Mouse (Mus musculus) c-Kit-positive CD71-negative TER-119-negative erythroid progenitor cells, embryonic 14.5 days (primary cell): ENCODE measurements at regions not wholly inside any gene's neighbourhood (a gene's known extent, or its start where the extent isn't known, plus 50 kb on each side); places are given as distances from the start of the nearest gene placed in this dataset.
A peak's percentile ranks its signal among the peaks of the same experiment; 100 is the strongest.

ENCODE experiments used
- DNase-seq: peaks from one replicate; pipeline ENCODE4 v3.0.0-alpha.2; 2013; ENCODE audit warnings: low read depth

DNA sequence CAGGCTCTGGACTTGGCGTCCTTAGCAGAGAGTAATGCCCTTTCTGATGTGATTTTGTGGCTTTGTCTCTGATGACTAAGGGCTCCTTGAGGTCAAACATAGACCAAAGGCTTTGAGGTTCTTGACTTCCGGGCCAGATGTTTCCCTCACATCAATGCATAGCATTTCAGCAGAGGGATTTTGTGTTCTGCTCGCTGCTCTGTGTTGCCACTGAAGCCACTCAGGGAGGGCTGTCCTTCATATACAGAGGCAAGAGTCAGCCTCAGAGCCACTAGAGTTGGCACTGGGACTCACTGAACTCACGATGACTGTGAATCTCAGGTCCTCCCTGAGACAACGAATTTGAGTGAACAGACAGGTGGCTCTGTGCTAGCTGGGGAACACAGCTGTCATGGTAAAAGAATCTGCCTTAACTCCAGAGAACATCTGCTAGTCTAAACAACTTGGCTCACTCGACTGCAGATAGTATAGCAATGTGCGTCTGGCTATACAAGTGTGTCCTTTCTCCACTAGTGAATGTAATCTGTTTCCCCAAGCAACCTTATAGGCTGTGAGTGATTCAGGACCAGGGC, 74.3 kb downstream of the Gp2 start:
- no peak for DNase-seq

DNA sequence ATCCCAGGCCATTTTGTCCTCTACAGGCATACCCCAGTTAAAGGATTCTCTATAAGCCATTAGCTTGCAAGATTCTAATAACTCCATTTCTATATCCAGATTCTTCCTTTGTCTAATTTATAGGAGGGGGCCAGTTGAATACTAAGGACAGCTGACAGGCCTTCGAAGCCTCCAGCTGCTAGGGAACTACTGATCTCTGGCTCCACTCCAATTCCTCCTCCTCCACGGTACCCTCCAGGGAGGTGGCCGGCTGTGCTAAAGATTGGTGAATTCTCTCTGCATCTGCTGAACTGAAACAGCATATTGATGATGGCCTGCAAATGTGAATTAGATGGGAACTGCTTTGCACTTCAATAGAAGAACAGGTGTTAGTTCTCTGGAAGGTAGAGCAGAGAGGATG, 79.2 kb downstream of the Gp2 start:
- DNase-seq = no peak

DNA sequence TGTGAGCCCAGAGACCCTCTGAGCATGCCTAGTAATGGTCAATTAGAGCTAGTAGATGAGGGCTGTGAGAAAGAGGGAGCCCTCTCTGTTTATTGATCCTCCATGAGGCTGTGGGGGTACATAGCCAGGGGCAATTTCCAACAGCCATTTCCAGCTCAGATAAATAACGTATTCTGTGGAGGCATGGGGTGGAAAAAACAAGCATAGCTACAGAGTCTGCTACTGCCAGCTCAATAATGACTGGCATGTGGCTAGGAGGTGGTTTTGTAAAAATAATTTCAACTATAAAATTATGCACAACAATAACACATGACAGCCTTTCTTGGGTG, 94.9 kb downstream of the Gp2 start:
- no peak for DNase-seq

DNA sequence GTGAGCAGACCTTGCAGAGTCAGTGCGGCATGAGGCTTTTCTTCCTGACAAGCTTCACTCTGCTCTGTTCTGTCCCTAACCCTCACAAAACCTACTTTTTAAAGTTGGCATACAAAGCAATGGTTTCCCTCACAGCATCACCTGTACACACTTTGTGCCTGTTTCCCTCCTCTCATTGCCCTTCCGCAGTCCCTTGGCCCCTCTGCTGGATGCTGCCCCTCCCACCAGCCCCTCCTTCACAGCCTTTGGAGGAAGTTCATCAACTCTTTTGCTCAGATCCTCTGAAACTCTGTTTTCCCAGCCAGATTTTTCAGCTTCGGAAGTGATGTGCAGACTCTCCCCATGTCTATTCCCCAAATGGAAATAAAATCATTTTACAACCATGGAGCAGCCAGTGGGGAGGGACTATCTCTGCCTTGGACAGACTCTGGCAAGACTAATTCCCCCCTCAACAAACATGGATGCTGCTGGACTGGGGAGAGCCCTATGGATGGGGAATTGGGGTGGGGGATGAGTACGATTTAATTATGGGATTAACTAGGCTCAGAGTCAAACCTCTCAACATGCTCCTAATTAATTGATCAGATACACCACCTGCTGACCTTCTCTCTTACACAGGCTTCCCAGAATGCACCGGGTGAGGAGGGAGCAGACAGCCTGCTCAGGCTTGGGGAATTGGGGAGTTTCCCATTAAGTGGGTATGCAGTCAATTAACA, 95.4 kb downstream of the Gp2 start:
- no peak for DNase-seq

- DNase-seq = no peak
Observed at GRCm38 (mm10) chr7:119357338-119357737, 101.7 kb downstream of the Gp2 start.

DNA sequence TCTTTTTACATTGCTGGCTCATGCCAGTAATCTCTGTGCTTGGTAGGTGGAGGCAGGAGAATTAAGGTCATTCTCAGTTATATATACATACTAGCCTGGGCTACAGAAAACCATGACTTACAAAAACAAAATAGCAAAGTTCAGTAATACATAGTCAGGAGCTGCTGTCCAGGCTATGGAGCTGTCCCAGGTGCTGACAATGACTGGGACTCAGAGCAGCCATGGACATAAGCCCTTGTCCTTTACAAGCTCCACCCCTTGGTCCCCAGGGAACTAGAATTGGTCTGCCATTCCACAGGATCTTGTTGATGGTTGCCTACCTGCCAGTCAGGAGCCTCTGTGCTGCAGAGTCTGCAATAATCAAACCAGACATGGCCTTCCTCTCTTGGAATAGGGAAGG, 102.8 kb downstream of the Gp2 start:
- DNase-seq = peak; percentile 2

DNA sequence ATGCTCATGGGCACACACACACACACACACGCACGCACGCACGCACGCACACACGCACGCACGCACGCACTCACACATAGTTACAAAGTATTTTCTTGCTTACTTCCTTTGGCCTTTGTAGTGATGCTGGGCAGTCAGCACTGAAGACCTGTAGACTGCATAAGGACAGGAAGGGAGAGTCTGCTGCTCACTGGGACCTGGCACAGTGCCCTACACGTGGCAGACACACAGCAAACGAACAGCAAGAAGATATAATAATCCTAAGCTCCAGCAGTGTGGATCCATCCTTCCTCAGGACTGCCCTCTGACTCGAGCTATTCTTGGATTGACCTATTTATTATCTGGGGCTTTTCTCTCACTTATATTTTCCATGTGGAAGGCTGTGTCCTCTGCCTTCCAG, 106.5 kb downstream of the Gp2 start:
- no peak for DNase-seq

DNA sequence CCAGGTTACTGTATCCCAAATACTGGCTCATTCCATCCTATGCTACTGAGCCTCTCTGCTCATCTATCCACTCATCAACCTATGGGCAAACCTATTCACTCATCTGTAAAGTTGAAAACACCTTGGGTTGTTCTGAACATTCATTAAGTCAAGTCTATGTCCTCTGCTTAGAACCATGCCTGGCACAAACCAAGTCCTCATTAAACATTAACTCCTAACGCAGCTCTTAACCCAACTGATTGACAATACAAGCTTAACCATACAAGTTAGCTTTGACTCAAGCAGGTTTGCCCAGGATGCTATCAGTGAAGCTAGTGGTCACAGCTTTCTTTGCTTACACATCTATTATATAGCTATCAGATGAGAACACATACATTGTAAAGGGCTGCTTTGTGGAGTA, 108.4 kb downstream of the Gp2 start:
- DNase-seq = no peak

GRCm38 (mm10) chr7:119343380-119343779, 115.7 kb downstream of the Gp2 start:
- DNase-seq = no peak

DNA sequence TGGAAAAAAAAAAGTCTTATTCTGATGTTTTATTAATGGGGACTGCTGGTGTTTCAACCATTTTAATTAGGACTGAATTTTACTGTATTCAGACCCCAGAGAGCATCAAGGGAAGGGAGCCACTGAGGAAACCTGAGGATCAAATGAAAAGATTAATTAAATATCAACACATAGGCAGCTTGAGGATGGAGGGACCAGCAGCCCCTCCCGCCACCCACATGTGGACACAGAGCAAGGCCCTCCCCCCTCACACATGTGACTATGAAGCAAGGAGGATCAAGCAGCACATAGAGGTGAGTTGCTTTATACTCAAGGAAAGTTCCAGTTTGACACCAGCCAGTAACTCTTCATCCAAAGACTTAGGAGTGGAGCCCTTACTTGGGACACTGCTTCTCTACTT, 126.0 kb downstream of the Gp2 start:
- no peak for DNase-seq

- no peak for DNase-seq
Observed at GRCm38 (mm10) chr7:119330460-119331109, 128.5 kb downstream of the Gp2 start.

- no peak for DNase-seq
Observed at GRCm38 (mm10) chr7:119296307-119296706, 111.9 kb upstream of the Gpr139 start.

DNA sequence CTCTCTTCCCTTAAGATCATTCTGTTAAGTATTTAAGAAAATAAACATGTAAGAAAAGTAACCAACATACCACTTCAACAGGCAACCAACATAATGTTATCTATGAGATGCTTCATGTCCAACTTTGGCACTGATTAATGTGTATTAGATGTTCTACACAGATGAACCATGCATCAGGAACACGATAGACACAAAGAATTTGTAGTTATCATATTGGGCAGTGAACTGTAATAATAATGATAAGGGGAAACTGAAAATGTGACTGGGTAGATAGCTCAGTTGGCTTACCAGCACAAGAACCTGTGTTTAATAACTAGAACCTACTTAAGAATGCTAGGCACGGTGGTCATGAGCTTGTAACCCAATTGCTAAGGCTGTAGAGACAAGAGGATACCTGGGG, 107.0 kb upstream of the Gpr139 start:
- DNase-seq = no peak

- no peak for DNase-seq
Observed at GRCm38 (mm10) chr7:119285290-119285689, 100.9 kb upstream of the Gpr139 start.

DNA sequence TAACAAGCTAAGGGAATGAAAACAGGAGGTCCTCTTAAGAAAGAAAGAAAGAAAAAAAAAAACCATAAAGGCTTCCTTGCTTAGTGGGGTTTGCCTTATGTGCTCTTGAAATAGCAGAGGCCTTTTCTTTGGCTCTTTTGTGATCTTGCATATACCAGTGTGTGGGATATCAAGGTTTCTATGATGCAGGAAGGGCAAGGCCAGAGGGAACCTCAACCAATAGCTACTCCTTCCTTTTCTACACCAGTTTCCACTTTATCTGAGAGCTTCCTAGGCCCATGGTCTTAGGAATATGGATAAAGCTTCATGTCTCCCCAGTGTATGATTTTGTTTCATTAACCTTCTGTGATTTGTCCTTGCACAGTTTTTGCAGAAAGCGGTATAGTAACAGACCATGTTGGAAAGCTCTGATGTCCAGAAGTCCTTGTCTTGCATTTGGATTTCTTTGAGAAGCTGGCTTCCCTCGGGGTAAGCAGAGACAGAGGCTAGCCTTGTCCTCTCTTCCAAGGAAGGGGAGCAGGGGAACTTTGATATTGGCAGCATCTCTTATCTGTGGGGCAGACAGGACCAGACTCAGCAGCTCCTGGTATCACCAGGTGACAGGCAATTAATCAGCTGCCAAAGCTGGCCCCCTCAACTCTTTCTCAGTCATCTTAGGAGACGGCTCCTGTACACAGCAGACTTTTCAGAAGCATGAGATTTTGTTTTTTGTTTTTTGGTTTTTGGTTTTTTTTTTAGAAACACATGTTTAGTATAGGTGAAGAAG, 95.7 kb upstream of the Gpr139 start:
- DNase-seq = no peak

GRCm38 (mm10) chr7:119272621-119273020, 88.2 kb upstream of the Gpr139 start:
- no peak for DNase-seq

DNA sequence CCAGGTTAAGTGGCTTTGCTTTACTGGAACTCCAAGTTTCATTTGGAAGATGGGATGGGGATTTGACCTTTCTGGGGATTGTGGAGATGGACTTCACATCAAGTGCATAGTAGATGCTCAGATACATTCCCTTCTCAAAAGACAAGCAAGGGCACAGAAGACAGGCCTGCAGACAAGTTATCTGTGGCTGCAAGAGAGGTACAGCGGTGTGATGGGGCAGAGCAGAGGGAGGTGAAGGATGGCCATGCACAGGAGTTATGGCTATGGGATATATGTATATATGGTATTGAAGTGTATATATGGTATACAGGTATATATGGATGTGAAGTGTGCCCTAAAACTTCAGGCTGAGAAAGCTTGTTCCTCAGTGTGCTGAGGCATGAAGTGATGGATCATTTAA, 87.0 kb upstream of the Gpr139 start:
- DNase-seq = no peak

DNA sequence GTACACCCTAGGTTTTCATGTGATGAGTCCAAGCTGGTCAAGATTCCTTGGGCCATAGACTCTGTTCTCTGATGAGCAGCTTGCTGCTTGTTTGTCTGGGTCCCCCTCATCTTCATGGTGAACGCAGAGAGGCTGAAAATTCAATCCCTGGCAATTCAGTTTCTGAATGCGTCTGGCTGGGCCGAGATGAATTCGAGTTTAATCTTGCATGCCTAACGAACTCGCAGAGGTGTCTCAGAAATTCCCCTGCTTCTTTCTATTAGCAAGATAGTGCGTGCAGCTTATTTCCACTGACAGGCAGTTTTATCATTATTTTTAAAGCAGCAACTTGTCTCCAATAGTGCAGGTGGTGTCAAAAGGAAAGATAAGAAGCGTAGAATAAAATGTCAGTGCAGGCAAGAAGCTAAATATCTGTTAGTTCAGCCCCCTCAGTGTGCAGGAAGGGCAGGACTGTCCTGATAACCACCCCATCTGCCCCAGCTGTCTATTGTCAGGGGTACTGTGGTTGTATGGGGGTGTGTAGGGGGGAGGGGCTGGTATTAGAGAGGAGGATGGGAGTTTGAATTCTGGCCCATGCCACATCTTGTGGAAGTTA, 86.5 kb upstream of the Gpr139 start:
- DNase-seq = peak; percentile 9

DNA sequence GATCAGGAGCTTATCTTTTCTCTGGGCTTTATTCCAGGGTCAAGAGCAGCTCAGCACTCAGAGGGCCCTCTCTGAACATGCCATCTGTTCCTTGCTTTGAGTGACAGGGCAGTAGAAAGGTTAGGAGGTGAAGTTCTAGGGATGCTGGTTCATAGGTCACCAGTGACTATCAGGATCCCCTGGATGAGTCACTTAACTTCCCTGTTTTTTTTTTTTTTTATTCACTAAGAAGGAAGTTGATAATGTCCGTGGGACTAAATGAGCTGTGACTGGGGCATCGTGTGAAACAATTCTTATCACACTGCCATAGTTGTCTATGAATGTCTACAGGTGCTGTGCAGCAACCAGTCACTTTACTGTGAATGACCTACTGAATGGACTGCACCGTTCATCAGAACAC, 73.8 kb upstream of the Gpr139 start:
- DNase-seq = no peak

- no peak for DNase-seq
Observed at GRCm38 (mm10) chr7:119256916-119257315, 72.5 kb upstream of the Gpr139 start.

DNA sequence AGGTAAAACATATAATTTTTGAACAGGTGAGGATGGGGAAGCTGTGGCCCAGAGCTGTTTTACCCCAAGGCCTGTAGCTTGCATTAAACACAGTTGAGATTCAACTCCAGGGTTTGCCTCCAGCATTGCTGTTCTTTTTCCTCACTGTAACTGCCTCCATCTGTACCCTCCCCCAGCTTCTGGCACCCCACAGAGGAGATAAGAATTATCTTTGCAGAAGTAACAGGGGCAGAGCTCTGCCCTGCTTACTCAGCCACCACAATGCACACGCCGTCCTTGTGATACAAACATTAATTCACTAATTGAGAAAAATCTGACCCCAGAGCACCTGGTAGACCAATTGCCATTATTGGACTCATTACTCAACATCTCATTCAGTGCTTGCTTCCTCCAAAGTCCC, 68.3 kb upstream of the Gpr139 start:
- no peak for DNase-seq

- DNase-seq = no peak
Observed at GRCm38 (mm10) chr7:119251679-119252078, 67.3 kb upstream of the Gpr139 start.

- DNase-seq = no peak
Observed at GRCm38 (mm10) chr7:119250381-119250780, 66.0 kb upstream of the Gpr139 start.
